Mouse (Mus musculus) T-helper 1 cell (primary cell): Measurements from ENCODE around the gene Dynlt1b.
"Not testable (repeated sequence)": the region's sequence is repeated elsewhere in the genome, so short reads cannot be mapped to it uniquely, and the experiment has no call there.

Experiments used
- in situ Hi-C: fragments of 300-600 bp; cut with MboI, MseI; formaldehyde crosslinking; loops from one replicate; pipeline ENCODE4 v1.15.1; 2025; ENCODE audit warnings: high pct_unique_total_duplicates

Gene Dynlt1b

GRCm38 (mm10) chr17:6454703-6455102 is 24.8 kb downstream of the Dynlt1b start:
- in situ Hi-C loops: loop anchor here (5.0 kb wide), 2 partner anchors 162 to 173 kb away; no protein-coding TSS in a partner anchor

- in situ Hi-C loops: loop anchor here (5.0 kb wide), 2 partner anchors 164 to 171 kb away; no protein-coding TSS in a partner anchor
Measured at GRCm38 (mm10) chr17:6455883-6456282, 26.0 kb downstream of the Dynlt1b start.

DNA sequence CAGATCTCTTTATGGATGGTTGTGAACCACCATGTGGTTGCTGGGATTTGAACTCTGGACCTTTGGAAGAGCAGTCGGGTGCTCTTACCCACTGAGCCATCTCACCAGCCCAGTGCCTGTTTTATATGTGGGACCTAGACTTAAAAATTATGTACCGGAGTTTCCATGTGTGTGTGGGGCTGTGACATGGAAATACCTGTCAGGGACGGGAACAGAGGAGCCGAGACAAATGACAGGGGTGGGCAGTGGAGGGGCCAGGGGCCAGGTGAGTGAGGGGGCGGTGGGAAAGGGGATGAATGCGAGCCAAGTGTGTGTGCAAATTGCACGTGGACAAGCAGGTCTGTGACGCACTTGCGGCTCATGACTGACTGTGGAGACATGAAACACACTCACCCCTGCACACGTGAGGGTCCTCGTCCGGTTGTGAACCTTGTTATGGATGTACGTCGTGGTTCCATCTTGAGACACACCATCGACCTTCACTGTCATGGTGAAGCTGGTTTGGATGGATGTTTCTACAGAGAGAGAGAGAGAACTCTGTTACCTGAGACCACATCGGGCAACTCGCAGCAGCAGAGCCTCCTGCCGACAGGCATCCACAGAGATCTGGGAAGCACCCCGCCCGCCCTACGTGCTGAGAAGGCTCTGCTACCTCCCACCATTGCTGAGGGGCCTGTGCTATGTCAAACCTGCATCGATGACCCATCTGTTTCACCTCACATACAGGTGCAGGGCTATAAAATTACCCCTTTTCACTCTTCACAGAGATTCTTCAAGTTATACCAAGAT is 26.9 kb downstream of the Dynlt1b start:
- in situ Hi-C loops: loop anchor here (5.0 kb wide), 2 partner anchors 165 to 170 kb away; no protein-coding TSS in a partner anchor

- in situ Hi-C loops: not testable (repeated sequence)
Measured at GRCm38 (mm10) chr17:6461083-6461595, 31.2 kb downstream of the Dynlt1b start.

- in situ Hi-C loops: not testable (repeated sequence)
Measured at GRCm38 (mm10) chr17:6465735-6466134, 35.8 kb downstream of the Dynlt1b start.

DNA sequence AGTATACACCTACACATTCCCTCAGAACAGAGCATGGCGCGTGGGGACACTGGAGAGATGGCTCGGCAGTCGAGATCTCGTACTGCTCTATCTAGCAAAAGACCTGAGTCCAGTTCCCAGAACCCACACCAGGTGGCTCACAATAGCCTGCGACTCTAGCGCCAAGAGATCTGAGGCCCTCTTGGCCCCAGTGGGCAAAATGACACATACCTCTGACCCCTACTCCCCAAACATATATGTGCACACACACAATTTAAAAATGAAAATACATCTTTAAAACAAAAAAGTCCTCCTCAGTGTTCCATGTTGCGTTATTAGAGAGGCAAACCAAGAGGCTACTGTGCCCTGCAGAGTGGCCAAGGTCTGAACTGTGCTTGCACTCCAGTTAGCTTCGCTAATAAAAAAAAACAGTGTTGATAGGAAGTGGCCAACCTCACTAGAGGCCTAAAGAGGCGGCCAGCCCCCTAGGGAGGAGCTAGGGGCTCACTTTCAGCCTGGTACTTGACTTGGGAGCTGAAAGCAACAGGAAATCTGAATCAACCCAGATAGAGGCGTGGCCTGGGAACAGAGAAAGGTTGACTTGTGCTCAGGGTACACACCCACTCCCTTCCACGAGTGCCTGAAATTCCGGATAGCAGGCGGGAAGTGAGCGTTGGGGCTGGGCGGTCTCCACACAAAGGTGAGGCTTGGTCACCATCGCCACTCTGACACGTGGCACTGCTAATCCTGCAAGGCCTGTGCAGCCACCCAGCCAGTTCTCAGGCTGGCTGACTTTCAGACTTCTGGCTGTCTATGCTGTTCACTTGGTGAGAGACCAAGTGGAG is 37.9 kb downstream of the Dynlt1b start:
- in situ Hi-C loops: not testable (repeated sequence)

DNA sequence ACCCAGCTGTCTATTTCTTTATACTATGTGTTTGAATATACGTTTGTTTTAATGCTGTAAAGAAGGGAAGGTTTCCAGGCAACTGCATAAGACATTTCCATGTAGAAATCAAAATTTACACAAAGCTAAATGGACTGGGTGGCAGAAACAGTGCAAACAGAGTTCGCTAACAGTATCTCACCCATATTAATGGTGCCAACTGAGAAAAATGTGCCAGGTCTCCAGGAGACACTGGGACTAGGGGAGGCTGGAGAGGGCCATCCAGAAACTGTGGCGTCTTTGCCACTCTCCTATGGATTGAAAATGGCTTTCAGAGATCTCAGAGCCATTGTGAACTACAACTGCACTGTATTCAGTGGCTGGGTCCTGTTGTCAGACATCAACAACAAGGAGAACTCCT is 40.1 kb downstream of the Dynlt1b start:
- in situ Hi-C loops: not testable (repeated sequence)

- in situ Hi-C loops: not testable (repeated sequence)
Measured at GRCm38 (mm10) chr17:6470671-6471070, 40.8 kb downstream of the Dynlt1b start.

GRCm38 (mm10) chr17:6475270-6475669 is 45.4 kb downstream of the Dynlt1b start:
- in situ Hi-C loops: loop anchor here (5.0 kb wide), 1 partner anchor 203 kb away; no protein-coding TSS in a partner anchor

DNA sequence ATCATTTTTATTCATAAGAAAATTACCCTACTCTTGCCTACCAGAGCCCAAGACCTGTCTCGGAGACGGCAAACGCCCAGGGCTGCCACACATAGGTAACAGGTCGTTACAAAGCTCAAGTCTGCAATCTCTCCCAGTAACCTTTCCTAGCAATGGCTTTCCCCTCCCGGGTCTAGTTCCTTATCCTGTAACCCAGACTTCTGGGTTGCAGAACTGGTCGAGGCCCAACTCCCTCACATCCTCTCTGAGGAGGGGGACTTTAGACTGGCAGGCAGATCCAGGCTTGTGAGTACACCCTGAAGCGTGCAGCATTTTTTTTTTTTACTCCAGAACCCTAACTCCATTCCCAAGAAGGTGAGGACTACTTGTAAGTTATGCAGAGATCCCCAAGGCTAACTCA is 46.0 kb downstream of the Dynlt1b start:
- in situ Hi-C loops: loop anchor here (5.0 kb wide), 1 partner anchor 204 kb away; no protein-coding TSS in a partner anchor

DNA sequence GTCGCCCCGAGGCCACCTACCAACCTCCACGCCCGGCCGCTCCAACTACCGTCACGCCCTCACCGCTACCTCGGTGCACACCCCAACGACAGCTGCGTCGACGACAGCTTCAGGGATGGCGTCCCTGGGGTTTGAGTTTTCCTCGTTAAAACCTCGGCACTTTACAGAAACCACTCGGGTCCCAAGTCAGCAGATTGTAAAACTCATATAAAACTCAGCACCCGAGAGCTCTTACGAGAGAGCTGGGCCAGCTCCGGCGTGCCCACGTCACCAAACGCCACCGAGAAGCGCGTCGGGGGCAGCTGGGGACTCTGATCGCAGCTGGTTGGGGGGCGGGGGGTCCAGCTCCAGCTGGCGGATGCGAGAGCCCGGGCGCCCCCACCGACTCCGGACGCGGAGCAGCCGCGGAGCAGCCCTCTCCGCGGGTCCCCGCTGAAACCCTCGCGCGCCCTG is 46.6 kb downstream of the Dynlt1b start:
- in situ Hi-C loops: loop anchor here (5.0 kb wide), 1 partner anchor 204 kb away; no protein-coding TSS in a partner anchor

DNA sequence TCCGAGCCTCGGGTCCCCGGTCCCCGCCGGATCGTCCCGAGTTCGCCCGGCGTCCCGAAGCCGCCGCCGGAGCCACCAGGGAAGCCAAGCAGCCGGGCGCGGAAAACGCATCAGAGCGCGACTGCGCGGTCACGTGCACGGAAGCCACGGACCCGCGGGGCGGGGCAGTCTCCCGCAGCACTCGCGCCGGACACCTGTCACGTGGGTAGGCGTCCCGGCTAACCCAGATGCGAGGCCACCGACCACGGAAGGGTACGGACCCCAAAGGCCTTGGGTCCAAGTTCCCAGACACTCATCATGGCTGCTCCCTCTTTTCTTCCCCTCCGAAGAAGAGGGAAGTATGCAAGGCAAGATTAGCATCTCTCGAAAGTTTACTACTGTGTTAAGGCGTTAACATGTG is 47.1 kb downstream of the Dynlt1b start:
- in situ Hi-C loops: loop anchor here (5.0 kb wide), 1 partner anchor 205 kb away; no protein-coding TSS in a partner anchor

- in situ Hi-C loops: not testable (repeated sequence)
Measured at GRCm38 (mm10) chr17:6480855-6481589, 51.1 kb downstream of the Dynlt1b start.

DNA sequence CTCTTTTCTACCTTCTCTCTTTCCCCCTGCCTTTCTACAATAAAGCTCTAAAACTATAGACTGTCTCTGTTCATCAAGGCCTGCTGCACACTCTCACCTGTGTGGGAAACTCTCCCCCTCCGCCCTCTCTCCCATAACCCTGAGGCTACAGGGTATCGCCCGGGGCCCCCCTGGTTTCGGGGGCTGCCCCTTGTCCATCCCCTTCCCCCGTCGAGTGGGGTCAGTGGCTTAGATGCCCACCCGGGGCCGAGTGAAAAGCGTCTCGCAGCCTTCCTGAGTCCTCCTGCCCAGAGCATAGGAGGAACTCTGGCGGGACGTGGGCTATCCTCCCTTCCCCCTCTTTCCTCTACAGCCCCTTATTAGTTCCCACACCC is 51.7 kb downstream of the Dynlt1b start:
- in situ Hi-C loops: not testable (repeated sequence)

DNA sequence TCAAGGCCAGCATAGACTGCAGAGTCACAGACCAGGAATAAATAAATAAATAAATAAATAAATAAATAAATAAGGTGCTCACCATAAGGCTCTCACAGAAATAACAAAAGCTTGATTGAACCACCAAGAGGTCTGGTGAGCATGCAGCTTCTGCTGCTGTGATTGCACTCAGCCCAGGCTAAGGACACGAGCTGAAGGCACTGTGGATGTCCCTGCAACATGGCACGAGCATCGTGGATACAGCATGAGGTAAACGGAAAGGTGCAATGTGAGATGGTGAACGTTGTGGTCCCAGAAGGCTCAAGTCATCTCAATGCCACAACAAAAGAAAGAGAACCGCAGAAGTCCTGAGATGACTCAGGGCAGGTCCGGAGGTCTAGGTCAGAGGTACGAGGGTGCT is 52.3 kb downstream of the Dynlt1b start:
- in situ Hi-C loops: not testable (repeated sequence)
